8 mouse cellular contexts compared by ENCODE assay signal in the genomic region with DNA sequence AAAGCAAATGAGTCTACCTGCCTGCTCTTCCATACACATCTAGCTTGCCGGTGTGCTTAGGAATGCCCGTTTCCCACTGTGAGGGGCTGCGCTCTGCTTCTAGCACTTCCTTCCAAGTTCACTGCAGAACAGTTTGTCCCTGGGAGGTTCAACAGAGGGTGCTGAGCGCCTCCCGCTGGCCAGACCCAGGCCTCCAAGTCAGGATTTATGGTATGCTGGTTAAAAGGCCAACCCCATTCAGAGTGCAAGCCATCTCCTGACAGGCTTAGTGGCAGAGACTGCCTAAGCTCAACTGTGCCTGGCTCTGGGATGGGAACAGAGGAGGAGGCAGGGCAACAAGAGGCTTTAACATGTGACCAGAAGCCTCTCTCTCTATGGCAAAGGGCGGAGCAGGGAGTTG.
A peak's percentile ranks its signal among the peaks of the same experiment; 100 is the strongest.
DNase-seq lines count a peak whose midpoint lies in the region; ATAC-seq lines count a peak whose summit lies in the region.

No protein-coding gene starts in this region.

- intact Hi-C loops in left cerebral cortex, postnatal 10 days (cut with DNase I), result no loop called here
- intact Hi-C loops in heart, postnatal 10 days (cut with DNase I), result loop anchor here (1.0 to 10.0 kb wide), 3 partner anchors 78 to 344 kb away; a partner anchor contains a TSS

- peak; percentile 22 for DNase-seq in left cerebral cortex, adult 11 months (ENCODE audit: low spot score)
- no peak for DNase-seq in left cerebral cortex, postnatal 10 days (ENCODE audit: extremely low spot score in 1 of 2, low spot score in 2 of 2)
- peak; percentile 77 for DNase-seq in adipocyte (ENCODE audit: low spot score)
- peak; percentile 70 for DNase-seq in embryo, embryonic 10.5 days (ENCODE audit: low spot score)
- peak; percentile 89 to 91 for DNase-seq in heart, postnatal 10 days
- peak; percentile 39 to 51 for DNase-seq in left cerebral cortex, adult 18-20 months (ENCODE audit: low spot score in 2 of 2)
- peak; percentile 52 for DNase-seq in ovary, postnatal 14 days (ENCODE audit: low spot score)

- ATAC-seq in erythroblast, adult 5-6 weeks (replicated peaks; ENCODE audit: low FRiP score, poor library complexity, severe bottlenecking), result no peak

Comparison
In these comparisons a context has a peak if more than half of its experiments do, and no peak if none do; other contexts are left out.
1. DNase-seq: peak in left cerebral cortex, adult 11 months (single experiment), adipocyte (single experiment), embryo, embryonic 10.5 days (single experiment), heart, postnatal 10 days (2 of 2), left cerebral cortex, adult 18-20 months (2 of 2) and ovary, postnatal 14 days (single experiment); none in left cerebral cortex, postnatal 10 days (0 of 2).